Mouse (Mus musculus) megakaryocyte, embryonic 14.5 days (primary cell): ENCODE results near the gene Ptges3l.

ENCODE experiments used
- FLI1 ChIP-seq: IDR thresholded peaks from 2 replicates; pipeline ENCODE4 v1.6.1; 2012; ENCODE audit warnings: low read length, inconsistent platforms, mixed read lengths
- GATA1 ChIP-seq: IDR thresholded peaks from 3 replicates; pipeline ENCODE4 v1.6.1; 2012; ENCODE audit warnings: mixed read lengths, low read length, inconsistent platforms, borderline replicate concordance

- TF ChIP-seq GATA1 (no peak), FLI1 (no peak)
These were observed 6.1 kb downstream of the Ptges3l start for GRCm38 (mm10) chr11:101418991-101419390.
